Mouse (Mus musculus) bone marrow, adult 2 months (tissue): ENCODE results near the gene Trabd2b.

Experiments used
- CTCF ChIP-seq: fragments of 200-500 bp; IDR thresholded peaks from 2 replicates; pipeline ENCODE4 v1.5.1; 2011; ENCODE audit warnings: low read length, control low read depth; ENCODE audit not compliant: control insufficient read depth, insufficient read depth
- POLR2A ChIP-seq: fragments of 200-500 bp; IDR thresholded peaks from 2 replicates; pipeline ENCODE4 v1.6.1; 2011; ENCODE audit warnings: low read depth, mild to moderate bottlenecking, control low read depth, low read length, borderline replicate concordance; ENCODE audit not compliant: control insufficient read depth

GRCm38 (mm10) chr4:114540031-114540430 is 133.5 kb downstream of the Trabd2b start:
- TF ChIP-seq POLR2A (no peak), CTCF (no peak)
